Mouse (Mus musculus) midbrain, embryonic 15.5 days (tissue): Measurements from ENCODE around the gene Timm50. TPM values are rescaled to one million over a fixed set of nuclear protein-coding genes. Genes with fewer than 3 reads are reported as not detected.

Experiments used
- ATAC-seq: fragments of 200-750 bp; cut with Nextera tagmentation; replicated peaks from 2 replicates; pipeline ENCODE4 v1.8.0; 2017; ENCODE audit warnings: moderate TSS enrichment
- H3K27ac ChIP-seq: fragments of 300-500 bp; sonication (generic); 2 replicates; pipeline ENCODE4 v1.5.1; 2015; ENCODE audit warnings: mild to moderate bottlenecking, inconsistent platforms
- H3K27me3 ChIP-seq: fragments of 300-500 bp; sonication (generic); replicated peaks from 2 replicates; pipeline ENCODE4 v1.6.1; 2015; ENCODE audit warnings: inconsistent platforms
- H3K36me3 ChIP-seq: fragments of 300-500 bp; sonication (generic); replicated peaks from 2 replicates; pipeline ENCODE4 v1.6.1; 2015; ENCODE audit warnings: inconsistent platforms
- H3K4me1 ChIP-seq: fragments of 300-500 bp; sonication (generic); 2 replicates; pipeline ENCODE4 v1.6.1; 2015; ENCODE audit warnings: inconsistent platforms
- H3K4me2 ChIP-seq: fragments of 300-500 bp; sonication (generic); 2 replicates; pipeline ENCODE4 v1.6.1; 2015; ENCODE audit warnings: inconsistent platforms, mild to moderate bottlenecking, moderate library complexity
- H3K4me3 ChIP-seq: fragments of 300-500 bp; sonication (generic); 2 replicates; pipeline ENCODE4 v1.5.1; 2015; ENCODE audit warnings: mild to moderate bottlenecking, inconsistent platforms
- H3K9ac ChIP-seq: fragments of 300-500 bp; sonication (generic); 2 replicates; pipeline ENCODE4 v1.6.1; 2015; ENCODE audit warnings: mild to moderate bottlenecking, inconsistent platforms
- H3K9me3 ChIP-seq: fragments of 300-500 bp; sonication (generic); 2 replicates; pipeline ENCODE4 v1.6.1; 2016; ENCODE audit warnings: inconsistent platforms
- whole genome bisulfite sequencing: fragments of 180-500 bp; shearing (Covaris S2); methylation state at CpG from one replicate; pipeline ENCODE4 v1.1.7; 2015; ENCODE audit warnings: mixed read lengths; 5-methylcytosine and 5-hydroxymethylcytosine counted together
- polyA plus RNA-seq: library from polyadenylated mRNA; unstranded; fragments of >200 nt; fragmentation: Nextera tagmentation; extraction: Ambion mirVana; gene quantifications from 2 replicates; pipeline ENCODE4 v1.2.1, GENCODE M21; 2015

The Timm50 gene
- polyA plus RNA-seq, 1 experiment from 2014 or later, result 129 TPM

DNA sequence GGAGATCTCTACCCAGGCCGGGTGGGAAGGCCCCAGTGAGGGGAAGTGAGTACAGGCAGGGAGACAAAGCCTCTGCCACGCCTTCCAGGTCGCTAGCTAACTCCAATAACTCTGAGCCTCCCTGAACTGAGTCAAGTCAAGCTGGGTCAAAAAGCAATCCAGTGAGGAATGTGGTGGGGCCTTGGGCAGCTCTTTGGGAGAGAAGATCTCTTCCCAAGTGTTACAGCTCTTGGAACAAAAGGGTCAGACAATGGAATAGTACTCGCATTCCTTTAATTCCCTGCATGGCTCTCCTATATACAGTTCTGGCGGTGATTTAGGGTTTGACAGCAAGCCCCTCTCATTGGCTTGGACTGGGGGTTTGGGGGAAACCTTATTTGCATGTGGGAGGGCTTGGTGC is 49.0 kb downstream of the Timm50 start:
- Histone ChIP-seq H3K27ac (no peak overlapping the region), H3K9ac (no peak overlapping the region), H3K4me2 (no peak overlapping the region), H3K27me3 (peaks cover 7% of the 10 kb centered on the region; the same call in 1 of the 2 replicates), H3K4me1 (no peaks in the 10 kb centered on the region), H3K36me3 (no peaks in the 10 kb centered on the region), H3K9me3 (no peaks in the 10 kb centered on the region), H3K4me3 (no peak overlapping the region)
- ATAC-seq, result no peak
- 47% methylated on average over 5 of the region's 5 CpGs for WGBS

Other genes starting within 250 kb of the Timm50 start
- 0.51 and 0.66 TPM in 2 replicates for gene Fcgbp, start 240.8 kb downstream of the Timm50 start, polyA plus RNA-seq
- gene 9530053A07Rik, start 182.6 kb downstream of the Timm50 start, polyA plus RNA-seq, result 0.05 and 0.06 TPM in 2 replicates
- gene Fbl, start 142.4 kb downstream of the Timm50 start, polyA plus RNA-seq, result 75.6 and 78.4 TPM in 2 replicates
- 16.3 and 18.1 TPM in 2 replicates for gene Dyrk1b, start 132.6 kb downstream of the Timm50 start, polyA plus RNA-seq
- gene Eid2, start 44.2 kb downstream of the Timm50 start, polyA plus RNA-seq, result 16.4 and 21.0 TPM in 2 replicates
- gene Eid2b, start 34.3 kb downstream of the Timm50 start, polyA plus RNA-seq, result 44.1 and 45.1 TPM in 2 replicates
- 0.92 and 1.3 TPM in 2 replicates for gene Selenov, start 20.9 kb downstream of the Timm50 start, polyA plus RNA-seq
- 22.6 and 23.1 TPM in 2 replicates for gene Dll3, start 9.8 kb downstream of the Timm50 start, polyA plus RNA-seq
- gene Supt5, start 26.7 kb upstream of the Timm50 start, polyA plus RNA-seq, result 111 and 112 TPM in 2 replicates
- 430 and 438 TPM in 2 replicates for gene Rps16, start 38.6 kb upstream of the Timm50 start, polyA plus RNA-seq
- gene Plekhg2, start 60.5 kb upstream of the Timm50 start, polyA plus RNA-seq, result 28.8 and 32.5 TPM in 2 replicates
- gene Zfp36, start 68.2 kb upstream of the Timm50 start, polyA plus RNA-seq, result 3.2 and 3.3 TPM in 2 replicates
- 46.6 and 47.0 TPM in 2 replicates for gene Med29, start 80.6 kb upstream of the Timm50 start, polyA plus RNA-seq
- 92.5 and 110 TPM in 2 replicates for gene Paf1, start 80.9 kb upstream of the Timm50 start, polyA plus RNA-seq
- gene Gmfg, start 125.4 kb upstream of the Timm50 start, polyA plus RNA-seq, result 3.2 and 3.4 TPM in 2 replicates
- gene Lrfn1, start 139.9 kb upstream of the Timm50 start, polyA plus RNA-seq, result 20.9 and 23.0 TPM in 2 replicates
- not detected in 2 replicates for gene Ifnl2, start 198.4 kb upstream of the Timm50 start, polyA plus RNA-seq
- gene Ifnl3, start 210.8 kb upstream of the Timm50 start, polyA plus RNA-seq, result not detected in 2 replicates
- gene Sycn, start 228.8 kb upstream of the Timm50 start, polyA plus RNA-seq, result not detected in 2 replicates
- gene Nccrp1, start 235.2 kb upstream of the Timm50 start, polyA plus RNA-seq, result 0.14 and 0.18 TPM in 2 replicates